ENCODE assay signal across 9 mouse cellular contexts in genomic region chr9:80351678-80352331, GRCm38 (mm10).
DNase-seq lines count a peak whose midpoint lies in the region; ATAC-seq and TF ChIP-seq lines count a peak whose summit lies in the region.
"Had no signal": no experiment of that assay in that cellular context is flagged by ENCODE, and none has a peak within 500 bp of the region (broad histone marks: within the 10 kb centered on the region; RNA-seq: fewer than 3 reads in every experiment).

No protein-coding gene starts in this region.

- no peak for ATAC-seq in kidney, embryonic 16.5 days (ENCODE audit: low FRiP score, low TSS enrichment)
- peak; percentile 95 for ATAC-seq in hindbrain, embryonic 16.5 days
- peak; percentile 58; the same call in 1 of the 2 replicates for ATAC-seq in midbrain, postnatal 0 days (ENCODE audit: low FRiP score)
- ATAC-seq: Patski had no signal

- H3K9me3 ChIP-seq in kidney, embryonic 16.5 days (ENCODE audit: low read length), result no peaks in the 10 kb centered on the region
- no peaks in the 10 kb centered on the region for H3K9me3 ChIP-seq in embryonic facial prominence, embryonic 10.5 days
- H3K9me3 ChIP-seq in hindbrain, embryonic 16.5 days (ENCODE audit: control insufficient read depth, low read length), result no peaks in the 10 kb centered on the region
- no peaks in the 10 kb centered on the region for H3K9me3 ChIP-seq in midbrain, postnatal 0 days (ENCODE audit: low read length)

- no peaks in the 10 kb centered on the region for H3K27me3 ChIP-seq in kidney, embryonic 16.5 days (ENCODE audit: insufficient read depth, low read length)
- H3K27me3 ChIP-seq in embryonic facial prominence, embryonic 10.5 days (replicated peaks; ENCODE audit: low read depth, poor library complexity, severe bottlenecking), result no peaks in the 10 kb centered on the region
- H3K27me3 ChIP-seq in hindbrain, embryonic 16.5 days (replicated peaks; ENCODE audit: control insufficient read depth, insufficient read depth, low read length), result no peaks in the 10 kb centered on the region
- H3K27me3 ChIP-seq in midbrain, postnatal 0 days (ENCODE audit: insufficient read depth, low read length), result no peaks in the 10 kb centered on the region

- H3K9ac ChIP-seq in kidney, embryonic 16.5 days (replicated peaks; ENCODE audit: low read length), result no peak overlapping the region
- H3K9ac ChIP-seq in hindbrain, embryonic 16.5 days (ENCODE audit: low read depth, low read length), result no peak overlapping the region
- no peak overlapping the region for H3K9ac ChIP-seq in midbrain, postnatal 0 days (replicated peaks; ENCODE audit: low read length, poor library complexity, severe bottlenecking)

- H3K4me1 ChIP-seq in kidney, embryonic 16.5 days (ENCODE audit: insufficient read depth, low read length), result no peaks in the 10 kb centered on the region
- H3K4me1 ChIP-seq in embryonic facial prominence, embryonic 10.5 days, result peaks cover 14% of the 10 kb centered on the region
- H3K4me1 ChIP-seq in hindbrain, embryonic 16.5 days (ENCODE audit: control insufficient read depth, insufficient read depth, low read depth, low read length), result 0 out of 2 replicates have a peak, but pooled peaks cover 3% of the 10 kb centered on the region
- no peaks in the 10 kb centered on the region for H3K4me1 ChIP-seq in midbrain, postnatal 0 days (ENCODE audit: insufficient read depth, low read length)

- no peak for DNase-seq in kidney, adult 11 months
- peak; percentile 47 for DNase-seq in embryonic facial prominence, embryonic 10.5 days (ENCODE audit: low spot score)
- peak; percentile 54 for DNase-seq in midbrain, postnatal 0 days (ENCODE audit: low spot score)
- DNase-seq in spleen, postnatal 36 days (ENCODE audit: low spot score in 2 of 2), result no peak
- DNase-seq in kidney, postnatal 14 days, result no peak
- no peak for DNase-seq in kidney, postnatal 36 days

- no peaks in the 10 kb centered on the region for H3K36me3 ChIP-seq in kidney, embryonic 16.5 days (ENCODE audit: insufficient read depth, low read length)
- no peaks in the 10 kb centered on the region for H3K36me3 ChIP-seq in embryonic facial prominence, embryonic 10.5 days (replicated peaks)
- H3K36me3 ChIP-seq in hindbrain, embryonic 16.5 days (ENCODE audit: control insufficient read depth, insufficient read depth, low read length), result no peaks in the 10 kb centered on the region
- no peaks in the 10 kb centered on the region for H3K36me3 ChIP-seq in midbrain, postnatal 0 days (ENCODE audit: insufficient read depth, low read length)

- H3K27ac ChIP-seq in kidney, embryonic 16.5 days (ENCODE audit: low read length), result no peak overlapping the region
- H3K27ac ChIP-seq in embryonic facial prominence, embryonic 10.5 days (replicated peaks), result no peak overlapping the region
- H3K27ac ChIP-seq in hindbrain, embryonic 16.5 days (ENCODE audit: low read depth, low read length), result no peak overlapping the region
- H3K27ac ChIP-seq in midbrain, postnatal 0 days (ENCODE audit: low read depth, low read length), result no peak overlapping the region

- no peak; the same call in 1 of the 2 replicates for TF ChIP-seq CTCF in midbrain, postnatal 0 days (IDR thresholded peaks at IDR 0.05)

- WGBS in kidney, embryonic 16.5 days, result 46% methylated on average over 20 of the region's 20 CpGs
- 25% methylated on average over 20 of the region's 20 CpGs for WGBS in embryonic facial prominence, embryonic 10.5 days
- WGBS in hindbrain, embryonic 16.5 days, result 17% methylated on average over 20 of the region's 20 CpGs
- WGBS in midbrain, postnatal 0 days, result 10% methylated on average over 20 of the region's 20 CpGs

- H3K4me2 ChIP-seq in kidney, embryonic 16.5 days (replicated peaks; ENCODE audit: low read depth, low read length), result peak overlapping the region; percentile 35
- H3K4me2 ChIP-seq in hindbrain, embryonic 16.5 days (ENCODE audit: low read length), result peak overlapping the region; percentile 49
- peak overlapping the region; percentile 37 for H3K4me2 ChIP-seq in midbrain, postnatal 0 days (ENCODE audit: low read depth, low read length, poor library complexity, severe bottlenecking)

- no peak overlapping the region for H3K4me3 ChIP-seq in kidney, embryonic 16.5 days (ENCODE audit: low read length)
- H3K4me3 ChIP-seq in embryonic facial prominence, embryonic 10.5 days, result peak overlapping the region; percentile 25
- H3K4me3 ChIP-seq in hindbrain, embryonic 16.5 days (ENCODE audit: low read length), result peak overlapping the region; percentile 15
- peak overlapping the region; percentile 13; the same call in 1 of the 2 replicates for H3K4me3 ChIP-seq in midbrain, postnatal 0 days (ENCODE audit: low read depth, low read length)

Comparison
In these comparisons a context has a peak if more than half of its experiments do, and no peak if none do; other contexts are left out.
1. DNase-seq: peak in embryonic facial prominence, embryonic 10.5 days (single experiment) and midbrain, postnatal 0 days (single experiment); none in kidney, adult 11 months (single experiment), spleen, postnatal 36 days (0 of 2), kidney, postnatal 14 days (single experiment) and kidney, postnatal 36 days (0 of 2).
2. Peak in every context shown above with its lines, with median percentiles within 50 percentile points of each other: H3K4me2 ChIP-seq.